Mouse (Mus musculus) liver, embryonic 14.5 days (tissue): ENCODE data around the gene Dzip3.

Experiments used
- CTCF ChIP-seq: IDR thresholded peaks from 2 replicates; pipeline ENCODE4 v1.5.1; 2016; ENCODE audit warnings: antibody characterized with exemption, low read depth, control low read depth
- EP300 ChIP-seq: IDR thresholded peaks from 2 replicates; pipeline ENCODE4 v1.6.1; 2016; ENCODE audit warnings: antibody characterized with exemption, low read depth

- TF ChIP-seq CTCF, result no peak
- no peak for TF ChIP-seq EP300
These were observed 21.0 kb downstream of the Dzip3 start for GRCm38 (mm10) chr16:48972996-48973395.
